Mouse (Mus musculus) testis, postnatal 10 days (tissue): ENCODE results near the gene Popdc2.
"Not testable (repeated sequence)": the region's sequence is repeated elsewhere in the genome, so short reads cannot be mapped to it uniquely, and the experiment has no call there.

ENCODE experiments used
- DNase-seq: peaks from one replicate; pipeline ENCODE4 v3.0.0; 2021; ENCODE audit warnings: low spot score

Popdc2 gene

DNA sequence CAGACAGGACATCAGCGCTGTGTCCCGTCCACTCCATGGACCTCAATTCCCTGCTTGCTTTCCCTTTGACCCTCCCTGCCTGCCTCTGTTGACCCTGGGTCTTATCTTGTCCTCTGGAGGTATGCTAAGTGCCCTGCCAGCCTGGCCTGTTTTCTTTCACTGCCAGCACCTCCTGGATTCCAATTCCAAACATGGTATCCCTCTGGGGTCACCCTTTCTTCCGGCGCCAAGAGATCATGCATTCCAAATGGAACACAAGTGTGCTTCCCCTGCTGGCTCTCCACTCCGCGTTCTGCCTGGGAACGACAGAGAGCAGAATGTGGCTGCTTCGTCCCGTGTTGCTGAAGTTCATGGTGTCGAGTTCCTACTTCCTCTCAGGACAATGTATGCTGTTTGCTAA, at the start of gene Popdc2:
Gene Popdc2 (plus strand): TSS at position 277 of the 400 bp plus-strand sequence.
- no peak for DNase-seq

DNA sequence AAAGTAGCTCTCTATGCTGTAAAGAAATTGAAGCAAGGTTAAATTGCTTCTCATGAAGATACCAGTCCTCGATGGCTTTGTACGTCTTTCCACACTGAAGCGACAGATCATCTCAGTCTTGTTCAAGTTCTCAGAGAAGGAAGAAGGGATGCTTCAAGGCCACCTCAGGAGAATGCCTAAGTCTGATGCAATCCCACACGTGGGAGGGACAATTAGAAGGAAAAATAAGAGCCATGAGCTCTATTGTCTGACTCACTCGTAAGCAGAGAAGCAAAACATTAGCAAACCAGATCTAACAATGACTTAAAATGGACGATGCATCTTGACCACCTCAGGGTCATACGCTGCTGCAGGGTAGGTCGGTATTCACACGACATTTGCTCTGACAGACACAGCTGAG, 43.5 kb upstream of the Popdc2 start:
- no peak for DNase-seq

DNA sequence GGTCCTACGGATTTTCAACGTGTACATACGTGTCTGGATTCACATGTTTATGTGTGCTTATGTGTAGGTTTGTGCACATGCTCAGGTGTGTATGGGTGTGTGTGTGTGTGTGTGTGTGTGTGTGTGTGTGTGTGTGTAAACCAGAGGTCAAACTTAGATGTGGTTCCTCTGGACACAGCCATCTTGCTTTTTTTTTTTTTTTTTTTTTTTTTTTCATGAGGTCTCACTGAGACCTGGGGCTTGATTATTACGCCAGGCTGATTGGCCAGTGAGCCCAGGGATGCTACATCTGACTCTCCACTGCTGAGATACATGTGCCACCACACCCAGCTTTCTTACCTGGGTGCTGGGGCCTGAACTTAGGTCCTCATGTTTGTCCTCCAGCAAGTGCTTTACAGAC, 42.9 kb upstream of the Popdc2 start:
- no peak for DNase-seq

DNA sequence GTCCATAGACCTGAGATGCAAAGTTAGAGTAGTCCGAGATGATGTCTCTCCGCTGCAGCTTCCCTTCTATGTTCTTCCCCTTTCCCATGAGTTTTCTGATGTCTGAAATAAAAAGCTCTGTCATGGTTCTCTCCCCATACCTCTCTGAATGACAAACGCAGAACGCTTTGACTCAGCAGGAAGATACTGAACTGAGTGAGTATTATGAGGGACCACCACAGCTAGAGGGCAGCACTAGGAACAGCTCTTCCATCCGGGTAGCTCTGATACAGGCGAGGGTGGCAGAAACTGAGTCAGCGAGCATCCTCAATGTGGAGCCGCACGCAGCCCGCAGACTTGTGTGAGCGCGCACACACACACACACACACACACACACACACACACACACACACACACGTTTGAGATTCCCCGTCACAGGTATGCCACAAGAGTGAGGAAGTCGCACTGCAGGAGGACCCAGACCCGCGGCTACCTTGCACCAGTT, 40.5 kb upstream of the Popdc2 start:
- peak; percentile 54 for DNase-seq

DNA sequence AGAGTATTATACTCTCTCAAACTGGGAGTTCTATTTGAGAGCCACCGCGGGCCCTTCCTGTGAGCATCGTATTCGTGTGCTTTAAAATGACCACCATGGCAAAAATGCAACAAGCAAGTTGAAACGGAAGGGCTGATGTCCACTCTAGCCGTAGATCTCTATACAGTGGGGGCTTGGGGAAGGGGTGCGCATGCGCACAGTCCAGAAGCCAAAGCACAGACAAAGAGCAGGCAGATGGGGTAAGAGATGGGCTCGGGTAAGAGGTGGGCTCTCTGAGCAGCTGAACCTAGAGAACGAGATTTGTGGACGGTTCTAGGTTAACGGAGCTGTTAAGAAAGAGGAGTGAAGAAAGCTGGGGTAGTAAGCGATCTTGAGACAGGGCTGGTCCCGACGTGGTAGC, 37.7 kb upstream of the Popdc2 start:
- no peak for DNase-seq

DNA sequence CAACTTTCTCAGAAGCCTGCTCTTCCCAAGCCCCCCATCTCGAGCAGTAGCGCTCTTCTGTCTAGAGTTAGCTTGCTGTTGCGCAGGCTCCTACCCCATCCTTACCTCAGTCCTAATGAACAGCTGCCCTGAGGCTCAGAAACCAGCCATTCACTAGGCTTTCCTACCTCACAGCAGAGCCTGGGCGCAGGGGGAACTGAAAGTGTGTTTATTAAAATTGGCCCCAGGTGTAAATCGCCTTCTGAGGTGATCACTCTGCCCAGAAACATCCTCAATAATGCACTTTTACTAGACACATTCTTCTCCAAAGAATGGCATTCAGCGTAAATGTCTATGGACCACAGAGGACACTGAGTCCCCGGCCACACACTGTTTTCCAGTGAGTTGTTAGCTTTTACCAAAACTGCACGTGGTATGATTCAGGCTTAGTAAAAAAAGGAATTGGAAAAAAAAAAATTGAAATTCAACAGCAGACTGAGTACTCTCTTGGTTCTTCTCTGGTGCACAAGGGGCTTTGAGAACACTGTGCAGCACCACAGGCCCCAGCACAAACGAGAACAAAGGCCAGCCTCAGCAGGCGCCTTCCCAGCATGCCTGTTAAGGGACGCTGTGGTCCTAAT, 35.1 kb upstream of the Popdc2 start:
- DNase-seq: no peak

DNA sequence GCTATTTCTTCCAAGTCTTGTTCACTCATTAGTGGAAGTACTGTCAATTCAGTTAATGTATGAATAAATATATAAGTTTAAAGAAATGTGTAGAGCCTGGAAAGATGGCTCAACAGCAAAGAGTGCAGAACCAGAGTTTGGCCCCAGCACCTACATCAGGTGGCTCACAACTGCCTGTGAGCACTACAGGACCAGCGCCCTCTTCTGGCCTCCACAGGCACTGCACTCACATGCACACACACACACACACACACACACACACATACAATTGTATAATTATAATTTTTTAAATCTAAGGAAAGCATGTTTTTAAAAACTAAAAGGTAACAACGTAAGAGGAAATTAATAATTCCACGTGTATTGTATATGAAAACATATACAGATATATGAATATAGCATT, 32.7 kb upstream of the Popdc2 start:
- DNase-seq: no peak

DNA sequence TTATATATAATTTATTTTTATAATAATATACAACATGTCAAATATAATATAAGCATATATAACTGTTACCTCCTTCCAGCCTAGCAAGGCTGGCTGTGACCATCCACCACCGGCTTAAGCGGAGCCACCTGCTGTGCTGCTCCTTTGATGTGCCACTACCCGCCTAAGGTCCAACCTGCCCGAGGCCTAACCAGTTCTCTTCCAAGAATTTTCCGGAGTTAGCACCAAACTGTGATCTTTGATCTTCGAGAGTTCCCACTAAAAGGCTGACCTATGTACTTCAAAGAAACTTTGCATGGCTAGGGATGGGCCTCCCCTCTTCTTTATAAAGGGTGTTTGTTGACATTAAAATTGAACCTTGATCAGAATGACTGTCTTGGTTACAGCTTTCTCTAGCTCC, 27.6 kb upstream of the Popdc2 start:
- DNase-seq: no peak

DNA sequence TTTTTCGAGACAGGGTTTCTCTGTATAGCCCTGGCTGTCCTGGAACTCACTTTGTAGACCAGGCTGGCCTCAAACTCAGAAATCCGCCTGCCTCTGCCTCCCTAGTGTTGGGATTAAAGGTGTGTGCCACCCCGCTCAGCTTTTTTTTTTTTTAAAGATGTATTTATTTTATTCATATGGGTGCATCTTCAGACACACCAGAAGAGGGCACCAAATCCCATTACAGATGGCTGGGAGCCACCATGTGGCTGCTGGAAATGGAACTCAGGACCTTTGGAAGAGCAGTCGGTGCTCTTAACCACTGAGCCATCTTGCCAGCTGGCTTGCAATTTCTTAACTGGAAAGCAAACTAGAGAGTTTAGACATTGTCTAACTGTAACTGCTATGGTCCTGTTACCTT, 23.9 kb upstream of the Popdc2 start:
- not testable (repeated sequence) for DNase-seq

DNA sequence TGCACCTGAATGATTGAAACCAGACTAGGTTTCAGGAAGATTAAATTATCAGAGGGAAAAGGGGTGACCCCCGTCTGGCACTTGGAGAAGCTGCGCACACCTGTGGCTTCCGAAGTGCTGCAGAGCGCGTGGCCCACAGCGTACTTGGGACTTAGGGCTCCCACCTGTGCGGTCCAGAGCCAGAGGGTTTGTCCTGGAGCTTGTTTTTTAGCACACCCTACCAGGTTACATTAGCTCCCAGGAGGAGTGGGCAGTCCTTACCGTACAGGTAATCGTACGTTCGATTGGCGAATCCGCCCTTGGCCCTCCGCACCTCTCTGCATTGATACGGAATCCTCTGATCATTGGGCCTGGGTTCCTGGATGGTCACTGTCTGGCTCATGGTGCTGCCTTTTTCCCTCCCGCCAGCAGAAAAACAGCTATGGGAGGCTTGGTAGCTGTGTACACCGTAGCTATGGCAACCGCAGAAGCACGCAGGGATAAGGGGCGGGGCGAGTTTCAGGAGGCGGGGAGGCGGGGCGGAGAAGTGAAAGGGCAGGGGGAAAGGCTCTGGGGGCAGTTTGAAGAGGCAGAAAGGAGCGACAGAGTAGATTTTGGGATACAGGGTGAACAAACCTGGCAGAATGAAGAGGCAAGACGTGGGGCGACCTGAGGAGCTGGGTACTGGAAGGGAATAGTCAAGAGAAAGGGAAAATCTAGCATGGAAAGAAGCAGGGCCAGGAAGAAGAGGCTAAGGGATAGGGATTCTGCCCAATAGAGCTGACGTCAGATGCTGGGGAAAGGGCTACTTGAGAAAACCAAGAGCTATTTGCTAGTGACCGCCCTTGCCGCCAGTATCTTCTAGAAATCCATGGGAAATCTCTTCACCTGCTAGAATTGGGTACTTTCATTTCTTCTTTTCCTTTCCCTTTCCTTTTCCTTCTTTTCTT, 20.3 kb upstream of the Popdc2 start, which contains the start of gene Maats1:
Gene Maats1 (minus strand): TSS at position 748 of the 929 bp plus-strand sequence.
- peak; percentile 92 for DNase-seq

DNA sequence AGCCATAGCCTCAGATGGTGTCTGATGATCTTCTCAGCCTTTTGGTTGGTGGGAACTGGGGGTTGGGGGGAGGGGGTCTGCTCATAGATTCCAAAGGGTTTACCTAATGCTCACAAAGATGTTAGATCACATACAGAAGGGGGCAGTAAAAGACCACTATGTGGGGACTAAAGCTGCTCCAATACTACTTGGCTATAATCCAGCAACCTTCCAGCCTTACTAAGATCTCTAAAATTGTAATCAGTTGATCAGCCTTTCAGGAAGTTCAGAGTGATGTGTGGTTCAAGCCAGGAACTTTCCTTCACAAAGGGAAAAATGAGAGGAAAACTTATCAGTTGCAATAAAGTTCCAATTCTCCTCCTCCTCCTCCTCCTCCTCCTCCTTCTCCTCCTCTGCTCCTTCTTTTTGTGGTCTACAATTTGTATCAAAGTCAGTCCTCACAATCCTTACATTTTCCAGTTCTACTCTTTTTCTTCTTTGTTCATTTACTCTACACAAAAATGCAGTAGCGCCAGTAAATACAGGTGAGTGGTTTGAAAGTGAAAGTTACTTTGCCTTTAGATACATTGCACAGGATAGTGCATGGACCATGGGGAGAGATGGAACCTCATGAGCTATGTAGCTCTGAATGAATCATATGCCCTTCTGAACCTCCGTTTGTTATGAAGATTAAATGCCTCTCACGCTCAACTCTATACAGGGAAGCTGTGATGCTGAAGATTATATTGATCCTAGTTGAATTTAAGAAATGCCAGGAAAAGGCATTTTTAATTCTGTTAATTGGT, 16.9 kb upstream of the Popdc2 start:
- no peak for DNase-seq

DNA sequence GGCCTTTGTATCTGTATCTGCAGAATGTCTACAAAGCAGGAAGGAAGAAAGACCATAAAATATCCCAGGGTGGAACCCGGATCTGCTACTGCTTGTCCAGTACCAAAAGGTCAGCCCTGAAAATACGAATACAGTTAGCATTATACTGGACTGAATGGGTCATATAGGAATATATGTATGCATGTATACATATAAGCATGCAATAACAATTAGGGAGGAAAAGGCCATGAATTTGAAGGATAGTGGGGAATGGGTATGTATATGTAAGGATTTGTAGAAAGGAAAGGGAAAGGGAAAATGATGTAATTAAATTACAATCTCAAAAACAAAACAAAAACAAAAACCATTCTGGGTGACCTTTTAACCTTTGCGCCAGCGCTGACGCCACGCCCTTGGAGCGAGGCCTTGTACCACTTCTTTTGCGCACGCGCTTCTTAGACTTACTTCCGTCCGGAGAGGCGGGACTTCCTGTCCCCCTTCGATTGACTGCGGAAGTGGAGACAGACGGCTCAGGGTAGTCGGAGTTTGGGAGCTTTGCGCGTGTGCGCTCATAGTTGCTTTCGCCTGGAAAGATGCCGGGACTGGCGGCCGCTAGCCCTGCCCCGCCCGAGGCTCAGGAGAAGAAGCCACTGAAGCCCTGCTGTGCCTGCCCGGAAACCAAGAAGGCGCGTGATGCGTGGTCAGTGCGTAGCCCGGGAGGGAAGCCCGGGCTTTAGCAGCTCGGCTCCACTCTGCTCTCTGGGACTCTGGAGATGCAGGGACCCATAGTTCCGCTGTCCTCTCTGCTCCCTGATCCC, 15.3 kb upstream of the Popdc2 start, which contains the start of the genes Cox17 and Gm21987:
Gene Cox17 (plus strand): TSS at position 463 of the 797 bp plus-strand sequence.
Gene Gm21987 (plus strand): TSS at position 512 of the 797 bp plus-strand sequence.
- DNase-seq: peak; percentile 89

DNA sequence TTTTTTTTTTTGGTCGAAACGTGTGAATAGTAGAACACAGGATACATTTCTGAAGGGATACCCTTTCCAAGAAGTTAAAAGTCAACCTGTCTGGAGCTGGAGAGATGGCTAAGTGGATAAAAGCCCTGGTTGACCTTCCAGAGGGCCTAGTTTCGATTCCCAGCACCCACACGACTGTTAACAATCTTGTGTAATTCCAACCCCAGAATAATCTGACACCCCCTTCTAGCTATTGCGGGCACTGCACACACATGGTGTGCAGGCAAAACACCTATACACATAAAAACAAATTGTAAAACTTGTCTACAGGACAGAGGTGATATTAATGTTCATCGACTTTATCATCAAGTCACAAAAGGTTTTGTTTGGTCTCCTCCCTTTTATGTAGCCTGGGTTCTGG, 14.4 kb upstream of the Popdc2 start:
- no peak for DNase-seq

DNA sequence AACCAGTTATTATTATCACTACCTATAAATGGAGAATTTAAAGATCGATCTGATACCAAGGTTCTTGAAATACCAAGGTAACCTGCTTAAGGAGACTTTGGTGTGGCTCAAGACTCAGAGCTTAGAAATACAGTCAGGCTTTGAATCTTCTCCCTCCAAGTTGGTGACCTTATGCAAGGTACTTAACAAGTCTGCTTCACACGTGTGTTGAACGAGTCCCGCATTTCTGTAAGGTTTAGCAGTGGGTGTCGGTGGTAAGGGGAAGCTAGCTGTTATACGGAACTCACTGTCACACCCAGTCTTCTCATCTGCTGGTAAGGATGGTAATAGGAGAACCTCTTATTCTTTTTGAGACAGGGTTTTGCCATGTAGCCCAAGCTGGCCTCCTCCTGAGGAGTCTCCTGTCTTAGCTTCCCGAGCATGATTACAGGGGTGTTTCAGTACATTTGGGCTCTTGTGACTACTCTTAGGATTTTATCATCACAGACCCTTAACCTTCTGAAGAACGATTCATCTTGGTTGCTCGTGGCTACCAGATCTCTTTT, 13.7 kb upstream of the Popdc2 start:
- DNase-seq: no peak

DNA sequence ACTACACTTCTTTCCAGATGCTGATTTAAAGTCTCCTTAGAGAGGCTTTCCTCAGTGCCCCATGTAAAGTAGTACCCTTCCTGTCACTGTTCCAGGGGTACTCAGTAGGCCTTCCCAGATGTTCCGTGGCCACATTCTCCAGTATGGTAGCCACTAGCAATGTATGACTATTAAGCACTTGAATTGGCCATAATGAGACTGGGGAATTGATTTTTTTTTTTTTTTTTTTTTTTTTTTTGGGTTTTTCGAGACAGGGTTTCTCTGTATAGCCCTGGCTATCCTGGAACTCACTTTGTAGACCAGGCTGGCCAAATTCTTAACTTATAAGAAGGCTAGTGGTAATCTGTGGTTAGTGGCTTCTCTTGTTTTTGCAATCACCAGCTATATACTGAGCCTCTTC, 12.1 kb upstream of the Popdc2 start:
- no peak for DNase-seq

DNA sequence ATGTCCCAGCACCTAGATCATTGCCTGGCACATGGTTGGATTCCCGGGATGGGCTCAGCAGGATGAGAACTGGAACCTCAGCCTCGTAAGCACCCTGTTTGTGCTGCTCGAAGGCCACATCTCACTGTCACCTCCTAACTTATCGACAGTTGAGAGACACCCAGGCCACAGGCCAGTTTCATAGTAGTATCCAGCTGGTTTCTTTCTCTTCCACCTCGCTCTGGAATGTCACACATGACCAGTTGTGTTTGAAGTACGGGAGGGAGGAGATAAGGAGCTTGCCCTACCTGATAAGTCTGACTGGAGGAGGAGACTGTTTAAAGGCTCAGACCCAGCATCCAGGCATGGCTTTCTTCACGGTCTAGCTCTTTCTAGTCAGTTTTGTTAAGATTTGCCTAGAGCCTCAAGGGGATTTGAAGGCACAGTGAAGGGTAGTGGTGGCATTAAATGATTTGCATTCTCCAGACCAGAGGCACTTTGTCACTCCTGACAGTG, 11.6 kb upstream of the Popdc2 start:
- no peak for DNase-seq

DNA sequence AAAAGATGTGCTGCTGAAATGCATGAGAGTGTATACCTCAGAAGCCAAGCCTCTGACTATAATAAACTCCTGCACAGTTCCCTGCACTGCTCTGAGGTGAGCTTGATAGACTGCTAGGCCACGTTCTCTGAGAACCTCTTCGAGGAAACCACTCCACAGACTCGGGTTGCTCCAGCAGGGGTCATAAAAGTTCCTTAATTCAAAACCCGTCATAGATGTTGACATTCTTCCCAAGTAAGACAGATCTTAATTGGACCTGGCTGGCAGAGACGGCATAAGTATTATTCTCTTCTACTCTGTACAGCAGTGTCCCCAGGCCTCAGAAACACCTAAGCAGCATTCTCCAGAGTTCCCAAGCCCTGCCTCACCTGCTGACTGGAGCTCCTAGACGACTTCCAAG, 11.1 kb upstream of the Popdc2 start:
- DNase-seq: no peak

DNA sequence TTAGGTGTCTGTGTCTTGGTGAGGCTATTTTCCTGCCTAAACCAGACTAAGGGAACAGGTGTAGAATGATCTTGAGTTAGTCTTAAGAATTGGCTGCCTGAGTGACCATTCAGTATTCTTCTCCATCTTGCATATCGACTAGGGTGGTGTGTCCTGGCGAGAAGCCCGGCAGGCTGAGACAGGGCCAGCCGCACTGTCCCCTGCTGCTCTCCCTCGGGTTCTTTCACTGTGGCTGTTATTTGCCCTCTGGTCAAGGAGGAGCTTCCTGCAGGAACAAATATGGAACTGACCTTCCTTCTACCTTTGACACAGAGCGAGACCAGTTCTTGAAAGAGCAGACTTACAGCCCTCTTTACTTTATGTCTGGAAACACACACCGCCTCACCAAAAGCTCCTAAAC, 10.0 kb upstream of the Popdc2 start:
- DNase-seq: no peak

DNA sequence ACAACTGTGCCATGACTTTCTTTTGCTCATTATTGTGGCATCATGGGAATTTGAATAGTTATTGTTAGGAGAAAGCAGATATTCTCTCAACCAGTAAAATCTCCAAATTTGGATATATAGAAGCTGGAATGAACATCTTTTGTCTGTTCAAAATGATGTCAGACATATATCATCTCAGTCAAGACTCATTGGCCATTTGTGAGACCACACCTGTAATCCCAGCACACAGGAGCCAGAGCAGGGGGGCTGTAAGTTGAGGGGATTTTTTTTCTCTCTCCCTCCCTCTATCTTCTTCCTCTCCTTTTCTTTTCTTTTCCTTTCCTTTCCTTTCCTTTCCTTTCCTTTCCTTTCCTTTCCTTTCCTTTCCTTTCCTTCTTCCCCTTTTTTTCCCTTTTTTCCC, 9.2 kb upstream of the Popdc2 start:
- no peak for DNase-seq

DNA sequence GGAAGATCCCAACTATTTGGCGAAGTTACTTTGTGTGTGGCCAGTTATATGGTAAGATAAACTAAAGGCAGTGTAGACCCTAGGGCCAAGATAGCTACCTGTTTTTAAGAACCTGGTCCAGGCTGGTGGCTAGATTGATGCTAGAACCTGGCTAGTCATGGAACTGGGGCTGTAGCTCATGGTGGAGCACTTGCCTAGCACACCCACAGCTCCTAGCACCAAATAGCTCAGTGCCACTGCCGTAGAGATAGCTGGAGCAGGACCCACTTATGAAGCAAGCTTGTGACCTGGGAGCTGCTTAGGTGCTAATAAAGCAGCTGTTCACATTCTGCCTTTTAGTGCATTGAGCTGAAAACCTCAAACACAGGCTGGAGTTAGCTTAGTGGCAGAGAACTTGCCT, 8.4 kb upstream of the Popdc2 start:
- no peak for DNase-seq
